In genomic region chr1:43259841-43260240, GRCm38 (mm10) we compare ENCODE assay signal across 12 mouse cellular contexts.
DNase-seq lines count a peak whose midpoint lies in the region; ATAC-seq and TF ChIP-seq lines count a peak whose summit lies in the region.
"Had no signal": no experiment of that assay in that cellular context is flagged by ENCODE, and none has a peak within 500 bp of the region (broad histone marks: within the 10 kb centered on the region; RNA-seq: fewer than 3 reads in every experiment).

No protein-coding gene starts in this region.

- 73% methylated on average over 1 of the region's 1 CpGs for whole genome bisulfite sequencing in kidney, adult 2 months
- WGBS in heart, embryonic 10.5 days, result 53% methylated on average over 1 of the region's 1 CpGs

- H3K27me3 ChIP-seq in kidney, adult 2 months (replicated peaks; ENCODE audit: control insufficient read depth, insufficient read depth, low read length), result no peaks in the 10 kb centered on the region
- H3K27me3 ChIP-seq in heart, embryonic 10.5 days (ENCODE audit: insufficient read depth, poor library complexity, severe bottlenecking), result no peaks in the 10 kb centered on the region
- H3K27me3 ChIP-seq: embryonic facial prominence, embryonic 13.5 days had no signal

- no peak for TF ChIP-seq POLR2A in kidney, adult 2 months (IDR thresholded peaks at IDR 0.05; ENCODE audit: low read depth, low read length)

- H3K36me3 ChIP-seq in kidney, adult 2 months (ENCODE audit: control insufficient read depth, insufficient read depth, low read length), result no peaks in the 10 kb centered on the region
- H3K36me3 ChIP-seq in heart, embryonic 10.5 days, result no peaks in the 10 kb centered on the region
- H3K36me3 ChIP-seq: embryonic facial prominence, embryonic 13.5 days; midbrain, embryonic 10.5 days had no signal

- peak; percentile 53 for DNase-seq in kidney, adult 2 months
- no peak for DNase-seq in kidney, adult 11 months
- peak; percentile 49 for DNase-seq in fibroblast of lung, adult 2 months (ENCODE audit: low read depth)
- DNase-seq in heart, embryonic 10.5 days (ENCODE audit: low spot score), result peak; percentile 85
- DNase-seq in kidney, postnatal 14 days, result peak; percentile 40
- DNase-seq in embryo, embryonic 9.5 days (ENCODE audit: extremely low spot score), result no peak
- DNase-seq in layer of hippocampus, adult 9-10 months (ENCODE audit: low spot score), result no peak
- DNase-seq: lung, embryonic 14.5 days had no signal

- H3K4me1 ChIP-seq in kidney, adult 2 months (ENCODE audit: control insufficient read depth, insufficient read depth, low read length), result peaks cover 11% of the 10 kb centered on the region; the same call in 1 of the 2 replicates
- peaks cover 14% of the 10 kb centered on the region; the same call in 1 of the 2 replicates for H3K4me1 ChIP-seq in heart, embryonic 10.5 days
- H3K4me1 ChIP-seq: embryonic facial prominence, embryonic 13.5 days had no signal

- H3K27ac ChIP-seq in kidney, adult 2 months (ENCODE audit: insufficient read depth, low read depth, low read length), result no peak overlapping the region
- H3K27ac ChIP-seq in heart, embryonic 10.5 days, result peak overlapping the region; percentile 65
- H3K27ac ChIP-seq: embryonic facial prominence, embryonic 13.5 days; midbrain, embryonic 10.5 days; stomach, postnatal 0 days had no signal

- ATAC-seq in inflammation-experienced regulatory T-cells, adult 6 months, result no peak

- H3K9me3 ChIP-seq in heart, embryonic 10.5 days, result no peaks in the 10 kb centered on the region
- H3K9me3 ChIP-seq: embryonic facial prominence, embryonic 13.5 days; midbrain, embryonic 10.5 days had no signal

- no peak overlapping the region for H3K4me3 ChIP-seq in kidney, adult 2 months (ENCODE audit: insufficient read depth, low read depth, low read length)
- no peak overlapping the region for H3K4me3 ChIP-seq in heart, embryonic 10.5 days
- H3K4me3 ChIP-seq: embryonic facial prominence, embryonic 13.5 days; midbrain, embryonic 10.5 days had no signal

- TF ChIP-seq CTCF in kidney, adult 2 months (conservative IDR thresholded peaks at IDR 0.05; ENCODE audit: insufficient read depth, insufficient read length, low read depth, low read length), result no peak

Comparison
In these comparisons a context has a peak if more than half of its experiments do, and no peak if none do; other contexts are left out.
1. DNase-seq: peak in kidney, adult 2 months (single experiment), fibroblast of lung, adult 2 months (single experiment), heart, embryonic 10.5 days (single experiment) and kidney, postnatal 14 days (single experiment); none in kidney, adult 11 months (single experiment), embryo, embryonic 9.5 days (single experiment) and layer of hippocampus, adult 9-10 months (single experiment).